Mouse (Mus musculus) frontal cortex, adult (tissue): ENCODE measurements around the gene Pax6.

ENCODE experiments used
- ATAC-seq: cut with Nextera tagmentation; 2 replicates; pipeline ENCODE4 v1.9.2; 2017; ENCODE audit warnings: mild to moderate bottlenecking, moderate library complexity, mixed read lengths; ENCODE audit not compliant: low TSS enrichment

The Pax6 gene

GRCm38 (mm10) chr2:105671798-105672595 lies 3.3 kb downstream of the Pax6 start:
- no peak for ATAC-seq

- ATAC-seq: no peak
Observed at GRCm38 (mm10) chr2:105672596-105672960, 3.9 kb downstream of the Pax6 start.

GRCm38 (mm10) chr2:105673054-105673453 lies 4.4 kb downstream of the Pax6 start:
- ATAC-seq: no peak

- no peak for ATAC-seq
Observed at GRCm38 (mm10) chr2:105673631-105674060, 4.9 kb downstream of the Pax6 start.

DNA sequence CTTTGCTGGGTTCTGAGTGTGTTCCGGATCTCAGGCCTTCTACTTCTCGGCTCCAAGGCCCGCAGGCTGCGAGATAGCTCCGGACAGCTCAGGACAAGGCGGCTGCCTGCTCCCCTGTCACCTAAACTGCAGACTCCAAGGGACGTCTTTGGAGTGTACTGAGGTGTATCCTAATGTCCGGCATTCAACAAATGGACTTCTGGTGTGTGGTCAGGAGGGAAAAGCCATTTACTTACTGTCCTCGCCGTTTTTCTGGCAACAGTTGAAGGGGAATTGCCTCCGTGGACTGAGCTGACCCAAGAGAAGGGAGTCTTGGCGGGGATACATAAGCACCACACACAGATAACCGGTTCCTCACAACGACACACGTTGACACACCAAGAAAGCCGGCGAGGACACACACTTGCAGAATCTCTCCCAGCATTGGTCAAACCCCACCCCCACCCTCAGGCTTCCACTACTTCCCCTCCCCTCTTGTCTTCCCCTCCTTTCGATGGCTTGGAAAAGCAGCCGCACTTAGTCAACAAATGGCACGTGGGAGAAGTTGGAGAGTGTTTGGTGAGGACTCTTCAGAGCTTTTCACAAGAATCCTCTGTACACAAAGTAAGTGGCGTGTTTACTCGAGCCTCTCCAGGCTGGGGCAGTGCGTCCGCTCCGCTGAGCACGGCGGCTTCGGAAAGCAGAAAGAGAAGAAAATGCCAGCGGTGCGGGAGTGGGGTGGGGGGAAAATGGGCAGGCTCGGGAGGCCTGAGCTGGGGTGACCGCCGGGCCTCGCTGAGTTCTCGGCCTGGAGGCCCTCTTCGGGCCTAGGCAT lies 5.6 kb downstream of the Pax6 start:
- no peak for ATAC-seq

GRCm38 (mm10) chr2:105674875-105675729 lies 6.4 kb downstream of the Pax6 start:
- peak; percentile 46 for ATAC-seq

GRCm38 (mm10) chr2:105675730-105676079 lies 7.0 kb downstream of the Pax6 start:
- ATAC-seq: no peak

DNA sequence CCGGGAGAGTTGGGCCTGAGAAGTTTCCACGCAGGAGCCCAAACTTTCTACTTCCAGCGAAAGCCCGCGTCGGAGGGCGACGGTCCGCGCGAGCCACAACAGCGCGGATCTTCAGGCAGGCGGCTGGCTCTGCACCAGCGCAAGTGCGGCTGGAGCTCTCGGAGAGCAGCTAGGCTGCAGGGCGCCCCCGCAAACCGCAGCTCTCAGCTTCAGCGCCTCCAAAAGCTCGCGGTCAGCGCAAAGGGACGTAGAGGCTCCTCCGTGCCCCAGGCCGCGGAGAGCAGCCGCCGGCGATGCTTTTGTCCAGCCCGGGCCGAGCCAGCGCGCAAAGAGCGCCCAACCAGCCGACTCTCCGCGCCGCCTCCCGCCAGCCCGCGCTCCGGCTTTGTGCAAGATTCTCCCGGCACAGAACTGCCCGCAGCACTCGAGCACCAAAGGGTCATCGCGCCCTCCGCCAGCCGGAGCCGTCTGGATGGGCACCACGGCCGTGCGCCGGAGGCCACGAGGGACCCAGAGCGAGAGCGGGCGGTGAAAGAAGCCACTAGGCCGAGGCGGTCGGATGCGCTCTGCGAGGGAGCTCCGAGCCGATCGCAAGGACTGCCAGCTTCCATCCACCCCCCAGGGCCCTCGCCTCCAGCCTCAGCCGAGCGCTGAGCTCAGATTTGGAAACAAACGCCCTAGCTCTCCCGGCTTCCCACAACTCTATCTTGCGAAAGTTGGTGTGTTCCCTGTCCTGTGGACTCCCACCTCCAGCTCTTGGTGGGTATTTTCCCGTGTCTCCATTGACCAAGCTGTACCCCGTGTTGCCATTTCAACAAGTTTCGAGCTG lies 7.6 kb downstream of the Pax6 start:
- ATAC-seq: peak; percentile 62

- ATAC-seq: no peak
Observed at GRCm38 (mm10) chr2:105676909-105677433, 8.3 kb downstream of the Pax6 start.

GRCm38 (mm10) chr2:105677434-105678105 lies 8.9 kb downstream of the Pax6 start:
- no peak for ATAC-seq

DNA sequence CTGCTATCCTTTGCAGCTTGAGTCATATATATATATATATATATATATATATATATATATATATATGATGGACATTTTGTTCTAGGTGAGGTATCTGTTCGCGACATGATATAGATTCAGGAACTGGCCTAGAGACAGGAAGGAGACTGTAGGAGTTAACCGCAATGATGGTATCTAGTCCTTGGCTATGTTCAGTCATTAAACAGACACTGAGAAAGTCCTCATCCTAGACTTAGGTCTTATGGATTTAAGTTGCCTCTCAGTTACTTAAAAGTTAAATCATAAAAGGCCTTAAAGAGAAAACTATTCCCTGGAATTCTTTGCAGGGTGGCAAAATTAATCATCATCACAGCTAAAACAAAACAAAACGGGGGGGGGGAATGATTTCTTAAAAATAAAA lies 9.6 kb downstream of the Pax6 start:
- no peak for ATAC-seq

GRCm38 (mm10) chr2:105678880-105679321 lies 10.2 kb downstream of the Pax6 start:
- ATAC-seq: no peak

GRCm38 (mm10) chr2:105679331-105679730 lies 10.6 kb downstream of the Pax6 start:
- no peak for ATAC-seq

DNA sequence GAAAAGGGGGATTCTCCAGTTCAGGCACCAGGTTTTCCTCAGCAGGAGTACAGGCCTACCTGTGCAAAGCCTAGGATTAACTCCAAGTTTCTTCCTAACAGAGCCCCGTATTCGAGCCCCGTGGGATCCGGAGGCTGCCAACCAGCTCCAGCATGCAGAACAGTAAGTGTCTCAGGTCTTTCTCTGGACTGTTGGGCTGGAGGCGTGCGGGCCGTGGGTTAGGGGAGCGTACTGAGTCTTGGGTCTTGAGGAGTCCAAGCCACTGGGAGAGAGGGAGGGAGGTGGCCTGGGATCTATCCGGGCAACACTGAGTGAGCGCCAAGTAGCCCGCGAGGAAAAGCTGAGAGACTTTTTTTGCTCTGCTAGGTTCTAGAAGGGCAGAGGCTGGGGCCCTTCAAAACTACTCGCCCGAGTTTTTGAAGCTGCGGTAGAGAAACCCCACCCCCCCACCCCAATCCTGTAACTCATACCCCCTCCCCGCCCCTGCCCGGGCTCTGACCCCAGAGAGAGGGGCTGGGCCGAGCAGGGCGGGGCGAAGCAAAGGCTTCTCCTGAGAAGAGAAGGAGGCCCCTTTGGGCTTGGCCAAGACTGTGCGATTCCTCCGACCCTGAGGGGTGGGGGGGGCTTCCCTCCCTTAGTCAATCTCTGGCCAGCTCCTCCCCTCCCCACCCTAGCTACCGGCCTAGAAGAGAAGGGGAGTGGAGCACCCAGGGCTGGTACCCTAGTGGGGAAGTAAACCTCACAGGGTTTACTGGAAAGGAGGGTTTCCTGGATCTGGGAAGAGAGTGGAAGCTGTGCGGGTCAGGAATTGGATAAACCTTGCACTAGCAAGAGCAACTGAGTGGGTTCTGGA lies 11.7 kb downstream of the Pax6 start:
- ATAC-seq: no peak

DNA sequence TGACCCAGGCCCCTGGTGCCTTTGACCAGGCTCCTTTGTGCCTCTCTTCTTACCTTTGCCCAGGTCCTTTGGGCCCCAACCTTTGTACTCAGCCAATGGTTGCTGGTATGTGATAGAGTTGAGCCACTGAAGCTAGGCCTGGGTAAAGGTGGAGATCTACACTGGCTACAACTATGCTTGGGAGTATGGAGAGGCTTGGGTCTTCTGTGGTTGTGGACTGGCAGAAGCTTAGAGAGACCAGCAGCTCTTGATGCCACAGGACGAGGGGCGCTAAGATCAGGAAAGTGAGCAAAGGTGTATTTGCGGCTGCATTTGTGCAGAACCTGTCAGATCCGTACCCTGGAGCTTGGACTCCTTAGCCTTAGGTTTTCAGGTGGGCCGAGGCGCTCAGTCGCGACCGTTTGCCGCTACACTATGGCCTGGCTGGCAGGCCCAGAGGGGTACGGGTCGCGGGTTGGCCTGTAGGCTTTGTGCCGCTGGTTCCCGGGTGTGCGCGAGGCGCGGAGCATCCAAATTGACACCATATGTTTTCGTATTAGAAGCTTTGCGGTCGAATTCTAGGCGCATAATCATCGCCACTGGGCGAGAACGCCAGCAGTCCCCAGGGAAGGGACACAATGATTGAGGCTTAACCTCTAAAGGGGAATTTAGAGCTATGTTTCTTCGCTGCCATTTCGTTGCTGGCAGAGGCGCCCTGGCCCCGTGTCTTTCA lies 12.5 kb downstream of the Pax6 start:
- no peak for ATAC-seq

DNA sequence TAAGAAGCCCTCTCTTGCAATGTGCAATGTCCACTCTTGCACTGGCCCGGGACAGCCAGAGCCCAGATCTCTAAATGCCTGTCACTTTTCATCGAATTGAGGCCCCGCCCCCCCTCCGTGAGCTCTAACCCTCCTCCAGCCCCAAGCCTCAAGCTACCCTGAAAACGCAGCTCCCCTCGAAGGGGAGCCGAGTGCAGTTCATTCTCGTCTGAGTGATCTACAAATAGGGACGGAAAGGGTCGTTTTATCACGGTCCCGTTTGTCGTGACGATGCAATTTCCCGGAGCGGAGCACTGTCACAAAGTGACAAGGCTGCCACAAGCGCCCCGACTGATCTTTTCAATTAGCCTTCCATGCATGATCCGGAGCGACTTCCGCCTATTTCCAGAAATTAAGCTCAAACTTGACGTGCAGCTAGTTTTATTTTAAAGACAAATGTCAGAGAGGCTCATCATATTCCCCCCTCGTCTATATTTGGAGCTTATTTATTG lies 13.4 kb downstream of the Pax6 start:
- no peak for ATAC-seq

DNA sequence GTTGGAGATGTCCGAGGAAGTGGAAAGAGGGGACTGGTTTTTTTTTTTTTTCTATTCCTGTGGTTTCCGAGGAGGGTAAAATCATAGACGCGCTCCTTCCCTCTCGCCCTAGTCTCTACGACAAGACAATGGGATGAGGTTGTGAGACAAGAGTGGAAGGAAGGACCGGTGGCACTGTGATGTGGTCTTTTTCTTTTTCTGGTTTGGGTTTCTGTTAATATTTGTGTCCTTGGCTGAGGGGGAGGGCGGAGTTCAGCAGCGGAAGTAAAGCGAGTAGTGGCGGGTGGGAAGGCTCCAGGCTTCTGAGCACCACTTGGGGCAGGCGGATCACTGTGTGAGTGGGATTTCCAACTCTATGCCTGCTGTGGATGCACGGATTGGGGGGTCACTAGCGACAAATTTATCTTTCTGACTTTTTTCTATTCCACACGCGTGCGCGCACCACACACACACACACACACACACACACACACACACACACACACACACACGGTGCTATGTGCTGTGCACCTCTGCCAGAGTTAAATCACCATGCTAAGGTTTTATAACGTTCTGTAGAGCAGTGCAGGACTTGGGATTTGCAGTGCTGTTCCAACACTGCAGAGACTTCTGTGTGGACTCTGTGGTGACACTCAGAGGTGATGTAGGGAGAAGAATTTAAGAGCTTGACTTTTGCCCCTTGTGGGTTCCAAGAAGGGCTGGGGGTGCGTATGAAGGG lies 14.1 kb downstream of the Pax6 start:
- ATAC-seq: no peak
